Mouse (Mus musculus) neural tube, embryonic 12.5 days (tissue): ENCODE measurements around the gene Lypd6. TPM values are rescaled to one million over a fixed set of nuclear protein-coding genes. Genes with fewer than 3 reads are reported as not detected.
A peak's percentile ranks its signal among the peaks of the same experiment; 100 is the strongest.

Source experiments
- ATAC-seq: fragments of 200-750 bp; cut with Nextera tagmentation; 2 replicates; pipeline ENCODE4 v1.8.0; 2017; ENCODE audit warnings: low read depth, mild to moderate bottlenecking, moderate TSS enrichment, moderate library complexity; ENCODE audit not compliant: low FRiP score
- H3K27ac ChIP-seq: fragments of 300-500 bp; sonication (generic); 2 replicates; pipeline ENCODE4 v1.5.1; 2016
- H3K27me3 ChIP-seq: fragments of 300-500 bp; sonication (generic); replicated peaks from 2 replicates; pipeline ENCODE4 v1.6.1; 2016; ENCODE audit warnings: mild to moderate bottlenecking
- H3K36me3 ChIP-seq: fragments of 300-500 bp; sonication (generic); 2 replicates; pipeline ENCODE4 v1.6.1; 2016; ENCODE audit warnings: mild to moderate bottlenecking
- H3K4me1 ChIP-seq: fragments of 300-500 bp; sonication (generic); 2 replicates; pipeline ENCODE4 v1.6.1; 2016
- H3K4me2 ChIP-seq: fragments of 300-500 bp; sonication (generic); replicated peaks from 2 replicates; pipeline ENCODE4 v1.6.1; 2016; ENCODE audit warnings: mild to moderate bottlenecking
- H3K4me3 ChIP-seq: fragments of 300-500 bp; sonication (generic); 2 replicates; pipeline ENCODE4 v1.5.1; 2016
- H3K9ac ChIP-seq: fragments of 300-500 bp; sonication (generic); 2 replicates; pipeline ENCODE4 v1.6.1; 2016; ENCODE audit warnings: mild to moderate bottlenecking
- H3K9me3 ChIP-seq: fragments of 300-500 bp; sonication (generic); 2 replicates; pipeline ENCODE4 v1.6.1; 2016; ENCODE audit warnings: mild to moderate bottlenecking
- WGBS: fragments of 180-500 bp; shearing (Covaris S2); methylation state at CpG from one replicate; pipeline ENCODE4 v1.1.7; 2016; 5-methylcytosine and 5-hydroxymethylcytosine counted together
- polyA plus RNA-seq: library from polyadenylated mRNA; unstranded; fragments of >200 nt; fragmentation: Nextera tagmentation; extraction: Ambion mirVana; gene quantifications from 2 replicates; pipeline ENCODE4 v1.2.1, GENCODE M21; 2016

Lypd6 gene
- polyA plus RNA-seq, 1 experiment from 2014 or later: 4.3 TPM

GRCm38 (mm10) chr2:50150203-50150590 is 84.0 kb downstream of the Lypd6 start:
- Histone ChIP-seq H3K9ac (no peak overlapping the region), H3K9me3 (no peaks in the 10 kb centered on the region), H3K27me3 (no peaks in the 10 kb centered on the region), H3K4me2 (no peak overlapping the region), H3K27ac (no peak overlapping the region), H3K36me3 (no peaks in the 10 kb centered on the region), H3K4me1 (no peaks in the 10 kb centered on the region), H3K4me3 (no peak overlapping the region)
- peak; percentile 81 for ATAC-seq
- 65% methylated on average over 7 of the region's 7 CpGs for whole genome bisulfite sequencing

- H3K4me2 ChIP-seq: no peak overlapping the region
- no peaks in the 10 kb centered on the region for H3K27me3 ChIP-seq
- no peaks in the 10 kb centered on the region for H3K9me3 ChIP-seq
- H3K36me3 ChIP-seq: no peaks in the 10 kb centered on the region
- ATAC-seq: no peak
- H3K4me1 ChIP-seq: no peaks in the 10 kb centered on the region
- no peak overlapping the region for H3K4me3 ChIP-seq
- no peak overlapping the region for H3K9ac ChIP-seq
- H3K27ac ChIP-seq: no peak overlapping the region
- WGBS: 84% methylated on average over 5 of the region's 5 CpGs
Measured at GRCm38 (mm10) chr2:50150816-50151215, 84.6 kb downstream of the Lypd6 start.

- no peaks in the 10 kb centered on the region for H3K9me3 ChIP-seq
- H3K4me3 ChIP-seq: no peak overlapping the region
- no peak for ATAC-seq
- no peak overlapping the region for H3K9ac ChIP-seq
- no peaks in the 10 kb centered on the region for H3K4me1 ChIP-seq
- 51% methylated on average over 2 of the region's 2 CpGs for WGBS
- H3K4me2 ChIP-seq: no peak overlapping the region
- H3K27me3 ChIP-seq: no peaks in the 10 kb centered on the region
- H3K27ac ChIP-seq: no peak overlapping the region
- H3K36me3 ChIP-seq: no peaks in the 10 kb centered on the region
Measured at GRCm38 (mm10) chr2:50151401-50151800, 85.2 kb downstream of the Lypd6 start.

- H3K4me2 ChIP-seq: no peak overlapping the region
- WGBS: 86% methylated on average over 3 of the region's 3 CpGs
- H3K27me3 ChIP-seq: no peaks in the 10 kb centered on the region
- H3K4me1 ChIP-seq: no peaks in the 10 kb centered on the region
- H3K36me3 ChIP-seq: no peaks in the 10 kb centered on the region
- no peak overlapping the region for H3K27ac ChIP-seq
- no peak for ATAC-seq
- H3K9ac ChIP-seq: no peak overlapping the region
- H3K4me3 ChIP-seq: no peak overlapping the region
- no peaks in the 10 kb centered on the region for H3K9me3 ChIP-seq
Measured at GRCm38 (mm10) chr2:50151879-50152278, 85.7 kb downstream of the Lypd6 start.

- no peaks in the 10 kb centered on the region for H3K4me1 ChIP-seq
- no peak for ATAC-seq
- WGBS: 95% methylated on average over 10 of the region's 10 CpGs
- no peak overlapping the region for H3K9ac ChIP-seq
- H3K27ac ChIP-seq: no peak overlapping the region
- H3K4me2 ChIP-seq: no peak overlapping the region
- no peaks in the 10 kb centered on the region for H3K9me3 ChIP-seq
- no peak overlapping the region for H3K4me3 ChIP-seq
- no peaks in the 10 kb centered on the region for H3K36me3 ChIP-seq
- no peaks in the 10 kb centered on the region for H3K27me3 ChIP-seq
Measured at GRCm38 (mm10) chr2:50156009-50156408, 89.8 kb downstream of the Lypd6 start.

- Histone ChIP-seq H3K4me2 (no peak overlapping the region), H3K27ac (no peak overlapping the region), H3K27me3 (no peaks in the 10 kb centered on the region), H3K36me3 (no peaks in the 10 kb centered on the region), H3K4me3 (no peak overlapping the region), H3K4me1 (no peaks in the 10 kb centered on the region), H3K9me3 (no peaks in the 10 kb centered on the region), H3K9ac (no peak overlapping the region)
- no peak for ATAC-seq
- WGBS: 91% methylated on average over 3 of the region's 3 CpGs
Measured at GRCm38 (mm10) chr2:50160069-50160468, 93.8 kb downstream of the Lypd6 start.

- no peak for ATAC-seq
- Histone ChIP-seq H3K4me3 (no peak overlapping the region), H3K9me3 (no peaks in the 10 kb centered on the region), H3K27ac (no peak overlapping the region), H3K4me1 (no peaks in the 10 kb centered on the region), H3K27me3 (no peaks in the 10 kb centered on the region), H3K4me2 (no peak overlapping the region), H3K9ac (no peak overlapping the region), H3K36me3 (no peaks in the 10 kb centered on the region)
- 94% methylated on average over 8 of the region's 8 CpGs for WGBS
Measured at GRCm38 (mm10) chr2:50163608-50164007, 97.4 kb downstream of the Lypd6 start.

DNA sequence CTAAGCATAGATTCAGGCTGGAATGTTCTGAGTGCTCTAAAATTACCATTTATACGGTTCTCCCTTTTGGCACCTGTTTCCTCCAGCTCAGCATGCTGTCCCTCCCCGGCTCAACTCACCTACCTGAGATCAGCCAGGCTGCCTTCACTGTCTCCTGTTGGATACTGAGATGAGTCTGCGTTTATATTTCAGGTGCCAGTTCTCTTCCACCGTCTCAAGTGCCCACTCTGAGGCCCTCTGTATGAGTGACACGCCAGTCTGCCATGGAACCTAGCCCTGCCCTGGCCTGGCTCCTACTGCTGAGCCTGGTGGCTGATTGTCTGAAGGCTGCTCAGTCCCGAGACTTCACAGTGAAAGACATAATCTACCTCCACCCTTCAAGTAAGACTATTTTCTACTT is 99.0 kb downstream of the Lypd6 start:
- Histone ChIP-seq H3K27me3 (no peaks in the 10 kb centered on the region), H3K9ac (no peak overlapping the region), H3K4me2 (no peak overlapping the region), H3K9me3 (no peaks in the 10 kb centered on the region), H3K4me1 (no peaks in the 10 kb centered on the region), H3K27ac (no peak overlapping the region), H3K36me3 (no peaks in the 10 kb centered on the region), H3K4me3 (no peak overlapping the region)
- WGBS: 65% methylated on average over 6 of the region's 6 CpGs
- no peak for ATAC-seq

GRCm38 (mm10) chr2:50166082-50166481 is 99.9 kb downstream of the Lypd6 start:
- ATAC-seq: no peak
- H3K9me3 ChIP-seq: no peaks in the 10 kb centered on the region
- H3K27ac ChIP-seq: no peak overlapping the region
- no peaks in the 10 kb centered on the region for H3K27me3 ChIP-seq
- H3K4me2 ChIP-seq: no peak overlapping the region
- no peaks in the 10 kb centered on the region for H3K36me3 ChIP-seq
- 69% methylated on average over 5 of the region's 5 CpGs for WGBS
- H3K4me1 ChIP-seq: no peaks in the 10 kb centered on the region
- no peak overlapping the region for H3K9ac ChIP-seq
- no peak overlapping the region for H3K4me3 ChIP-seq

GRCm38 (mm10) chr2:50173730-50174528 is 107.7 kb downstream of the Lypd6 start:
- H3K27ac ChIP-seq: no peak overlapping the region
- H3K36me3 ChIP-seq: no peaks in the 10 kb centered on the region
- H3K9ac ChIP-seq: no peak overlapping the region
- H3K4me2 ChIP-seq: no peak overlapping the region
- H3K4me1 ChIP-seq: no peaks in the 10 kb centered on the region
- no peaks in the 10 kb centered on the region for H3K27me3 ChIP-seq
- 65% methylated on average over 12 of the region's 12 CpGs for WGBS
- H3K9me3 ChIP-seq: no peaks in the 10 kb centered on the region
- H3K4me3 ChIP-seq: no peak overlapping the region
- no peak for ATAC-seq

DNA sequence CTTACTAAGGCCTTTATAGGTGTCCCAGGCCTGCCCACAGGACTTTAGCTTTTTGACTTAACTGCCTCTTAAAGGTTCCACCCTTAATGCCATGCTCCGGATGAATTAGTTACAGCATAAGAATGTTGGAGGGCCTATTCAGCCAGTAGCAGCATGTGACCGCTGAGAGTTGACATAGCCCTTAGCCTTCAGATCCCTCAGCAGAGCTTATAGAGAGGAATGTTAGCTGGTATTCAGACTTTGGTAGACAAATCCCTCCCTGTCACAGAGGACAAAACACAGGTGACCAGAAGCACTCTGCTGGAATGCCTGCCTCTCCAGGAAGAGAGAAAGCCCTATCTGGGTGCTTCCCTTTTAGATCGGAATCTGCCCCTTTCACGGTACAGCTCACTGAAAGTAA is 109.5 kb downstream of the Lypd6 start:
- Histone ChIP-seq H3K4me3 (no peak overlapping the region), H3K9me3 (no peaks in the 10 kb centered on the region), H3K36me3 (no peaks in the 10 kb centered on the region), H3K27ac (no peak overlapping the region), H3K27me3 (no peaks in the 10 kb centered on the region), H3K9ac (no peak overlapping the region), H3K4me1 (no peaks in the 10 kb centered on the region), H3K4me2 (no peak overlapping the region)
- 62% methylated on average over 4 of the region's 4 CpGs for WGBS
- no peak for ATAC-seq

GRCm38 (mm10) chr2:50179164-50179563 is 112.9 kb downstream of the Lypd6 start:
- Histone ChIP-seq H3K4me3 (no peak overlapping the region), H3K4me1 (no peaks in the 10 kb centered on the region), H3K27me3 (no peaks in the 10 kb centered on the region), H3K9me3 (no peaks in the 10 kb centered on the region), H3K9ac (no peak overlapping the region), H3K36me3 (no peaks in the 10 kb centered on the region), H3K4me2 (no peak overlapping the region), H3K27ac (no peak overlapping the region)
- no peak for ATAC-seq
- 87% methylated on average over 5 of the region's 5 CpGs for WGBS

DNA sequence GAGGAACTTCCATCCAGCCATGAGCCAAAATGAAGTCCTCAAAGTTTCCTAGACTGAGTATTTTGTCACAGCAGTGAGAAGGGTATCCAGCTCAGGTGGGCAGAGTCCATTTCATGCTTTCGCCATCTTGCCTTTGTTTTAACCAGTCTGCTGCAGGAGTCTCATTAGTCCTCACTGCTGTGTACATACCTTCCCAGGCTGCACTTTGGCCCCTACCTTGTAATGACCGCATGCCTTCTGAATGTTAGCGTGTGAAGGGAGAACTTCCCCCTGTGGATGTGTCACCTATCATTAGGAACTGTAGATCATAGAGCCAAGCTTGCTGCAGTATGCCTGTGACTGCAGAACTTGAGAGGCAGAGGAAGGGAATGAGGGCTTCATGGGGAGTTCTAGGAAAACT is 114.2 kb downstream of the Lypd6 start:
- no peaks in the 10 kb centered on the region for H3K27me3 ChIP-seq
- H3K4me2 ChIP-seq: no peak overlapping the region
- no peak overlapping the region for H3K4me3 ChIP-seq
- no peaks in the 10 kb centered on the region for H3K9me3 ChIP-seq
- H3K36me3 ChIP-seq: no peaks in the 10 kb centered on the region
- no peak overlapping the region for H3K9ac ChIP-seq
- no peak for ATAC-seq
- no peaks in the 10 kb centered on the region for H3K4me1 ChIP-seq
- H3K27ac ChIP-seq: no peak overlapping the region
- WGBS: 91% methylated on average over 3 of the region's 3 CpGs
